Mouse (Mus musculus) urinary bladder, postnatal 4 days (tissue): Measurements from ENCODE around the gene Fzr1.
A peak's percentile ranks its signal among the peaks of the same experiment; 100 is the strongest.

Source experiments
- DNase-seq, 2 experiments: peaks; one replicate each; pipeline ENCODE4 v3.0.0; 2021 to 2022; ENCODE audit warnings: low spot score in 2 of 2

Gene Fzr1

DNA sequence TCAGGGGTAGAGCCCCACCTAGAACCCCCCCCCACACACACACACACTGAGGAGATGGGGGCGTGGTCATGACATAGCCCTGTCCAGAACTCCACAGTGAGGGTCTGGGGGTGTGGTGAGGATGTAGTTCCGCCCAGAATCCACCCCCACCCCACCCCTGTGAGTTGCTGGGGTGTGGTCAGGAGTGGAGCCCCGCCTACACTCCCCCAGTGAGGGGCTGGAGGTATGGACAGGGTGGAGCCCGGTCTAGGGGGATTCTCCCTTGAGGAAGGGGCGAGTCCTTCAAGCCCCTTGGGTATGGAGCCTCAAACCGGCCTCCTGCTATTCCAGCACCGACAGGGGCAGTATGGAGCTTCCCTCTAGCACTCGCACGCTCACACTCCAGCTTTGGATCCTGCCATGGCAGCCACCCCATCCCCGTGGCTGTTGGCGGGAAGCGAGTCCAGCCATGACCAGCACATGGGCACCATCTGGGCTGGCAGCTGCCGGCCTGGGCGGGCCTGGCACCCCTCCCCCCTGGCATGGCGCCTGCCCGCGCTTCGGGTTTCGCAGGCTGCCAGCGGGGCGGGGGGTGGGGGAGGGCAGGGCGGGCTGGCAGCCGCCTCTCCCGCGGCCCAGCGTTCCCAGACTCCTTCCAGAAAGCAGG is 38.4 kb upstream of the Fzr1 start:
- DNase-seq: peak; percentile 81

DNA sequence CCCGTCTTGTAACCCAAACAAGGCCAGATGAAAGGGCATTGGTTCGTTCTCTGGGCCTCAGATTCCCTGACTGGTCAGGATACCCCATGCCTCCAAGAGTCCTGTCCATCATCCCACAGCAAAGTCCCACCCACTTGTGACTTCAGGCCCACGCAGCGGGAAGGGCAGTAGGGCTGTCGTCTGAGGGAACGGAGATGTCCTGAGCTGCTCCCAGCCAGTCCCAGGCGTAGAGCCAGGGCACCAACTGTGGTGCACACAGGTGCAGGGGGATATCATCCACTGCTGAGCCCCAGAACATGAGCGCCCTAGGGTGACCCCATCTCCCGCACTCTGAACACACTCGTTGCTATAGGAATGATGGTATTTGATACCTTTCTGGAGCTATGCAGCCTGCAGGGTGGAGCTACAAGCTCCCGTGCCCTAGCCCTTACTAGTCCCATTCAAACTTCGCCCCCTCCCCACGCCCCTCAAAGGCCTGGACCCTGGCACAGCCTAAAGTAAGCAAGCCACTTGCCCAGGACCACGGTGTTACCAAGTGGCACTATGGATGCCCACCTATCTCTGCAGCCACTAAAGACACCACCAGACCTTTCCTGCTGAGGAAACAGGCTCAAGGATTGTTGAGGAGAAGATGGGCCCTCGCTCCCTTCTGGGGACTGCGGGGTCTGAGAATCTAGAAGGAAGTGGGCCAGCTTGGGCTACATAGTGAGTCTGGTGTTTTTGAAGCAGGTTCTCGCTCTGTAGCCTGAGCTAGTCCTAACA is 37.4 kb upstream of the Fzr1 start:
- no peak for DNase-seq

DNA sequence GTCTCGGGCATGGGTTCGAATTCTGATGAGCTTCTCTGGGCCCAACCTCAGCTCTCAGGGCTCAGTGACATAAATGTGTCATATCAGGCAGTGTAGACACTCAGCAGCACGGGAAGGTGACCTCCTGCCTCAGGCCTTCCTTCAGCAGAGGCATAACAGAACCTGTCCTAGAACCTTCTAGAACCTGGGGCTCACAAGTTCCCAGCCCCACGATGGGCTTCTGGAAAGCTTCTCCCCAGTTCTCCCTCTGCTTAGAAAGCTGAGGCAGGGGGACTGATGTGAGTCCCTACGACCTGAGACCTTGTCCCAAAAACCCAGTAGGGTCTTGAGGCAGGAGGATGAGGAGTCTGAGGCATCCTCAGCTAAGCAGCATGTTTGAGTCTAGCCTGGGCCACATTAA is 36.8 kb upstream of the Fzr1 start:
- no peak for DNase-seq

DNA sequence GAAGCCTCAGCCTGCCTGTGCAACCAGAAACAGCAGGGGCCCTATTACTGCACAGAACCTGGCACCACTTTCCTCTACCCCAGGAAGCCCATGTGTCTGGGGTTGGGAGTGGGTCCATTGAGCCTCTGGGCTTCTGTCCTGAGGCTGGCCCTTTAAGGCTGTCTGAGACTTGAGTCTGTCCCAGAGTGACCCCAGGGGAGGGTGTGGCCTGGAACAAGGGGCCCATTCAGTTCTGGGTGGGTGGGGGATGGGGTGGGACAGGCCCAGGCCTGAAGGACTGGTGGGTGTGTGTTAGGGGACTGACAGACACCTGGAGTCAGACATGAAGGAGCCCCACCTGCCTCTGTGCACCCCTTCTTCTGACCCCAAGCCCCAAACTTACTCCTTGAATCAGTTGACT is 36.4 kb upstream of the Fzr1 start:
- DNase-seq: no peak

DNA sequence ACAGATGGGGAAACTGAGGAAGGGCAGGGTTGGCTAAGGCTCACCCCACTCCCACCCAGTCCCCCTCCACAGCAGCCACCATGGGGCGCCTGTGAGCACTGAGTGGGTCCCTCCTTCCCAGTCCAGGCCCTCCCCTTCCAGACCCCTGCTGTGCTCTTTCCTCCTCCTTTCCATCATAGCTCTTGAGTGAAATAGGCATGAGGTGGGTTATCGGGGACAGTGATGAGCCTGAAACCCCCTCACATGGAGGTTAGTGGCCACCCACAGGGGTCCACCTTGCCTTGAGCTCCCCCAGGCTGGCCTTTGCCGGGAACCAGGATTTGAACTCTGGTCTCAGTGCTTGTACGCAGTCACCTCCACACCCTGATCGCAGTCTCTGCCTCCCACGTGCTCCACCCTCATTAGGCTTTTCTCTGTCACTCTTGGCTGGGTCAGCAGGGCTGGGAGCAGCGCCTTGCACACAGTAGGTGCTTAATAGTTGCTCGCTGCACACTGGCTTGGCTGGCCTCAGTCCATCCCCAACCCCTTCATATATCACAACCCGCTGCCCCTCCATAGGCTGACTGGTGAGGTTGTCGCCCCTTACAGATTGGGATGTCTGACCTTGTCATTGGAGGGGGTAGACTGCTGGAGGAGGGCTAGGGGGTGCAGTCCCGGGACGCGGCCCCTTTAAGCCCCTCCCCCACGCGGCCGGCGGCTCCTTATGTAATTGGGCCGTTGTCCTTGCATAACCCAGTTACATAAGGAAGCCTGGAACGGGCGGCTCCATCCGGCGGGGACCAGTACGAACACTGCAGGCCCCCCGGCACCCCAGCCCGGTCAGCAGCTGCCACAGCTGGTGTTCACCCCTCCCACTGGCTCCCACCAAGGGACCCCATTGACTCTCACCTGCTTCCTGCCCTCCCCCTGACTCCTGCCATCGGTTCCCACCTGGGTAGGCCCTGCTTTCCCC is 35.3 kb upstream of the Fzr1 start:
- peak; percentile 83 to 89 for DNase-seq

DNA sequence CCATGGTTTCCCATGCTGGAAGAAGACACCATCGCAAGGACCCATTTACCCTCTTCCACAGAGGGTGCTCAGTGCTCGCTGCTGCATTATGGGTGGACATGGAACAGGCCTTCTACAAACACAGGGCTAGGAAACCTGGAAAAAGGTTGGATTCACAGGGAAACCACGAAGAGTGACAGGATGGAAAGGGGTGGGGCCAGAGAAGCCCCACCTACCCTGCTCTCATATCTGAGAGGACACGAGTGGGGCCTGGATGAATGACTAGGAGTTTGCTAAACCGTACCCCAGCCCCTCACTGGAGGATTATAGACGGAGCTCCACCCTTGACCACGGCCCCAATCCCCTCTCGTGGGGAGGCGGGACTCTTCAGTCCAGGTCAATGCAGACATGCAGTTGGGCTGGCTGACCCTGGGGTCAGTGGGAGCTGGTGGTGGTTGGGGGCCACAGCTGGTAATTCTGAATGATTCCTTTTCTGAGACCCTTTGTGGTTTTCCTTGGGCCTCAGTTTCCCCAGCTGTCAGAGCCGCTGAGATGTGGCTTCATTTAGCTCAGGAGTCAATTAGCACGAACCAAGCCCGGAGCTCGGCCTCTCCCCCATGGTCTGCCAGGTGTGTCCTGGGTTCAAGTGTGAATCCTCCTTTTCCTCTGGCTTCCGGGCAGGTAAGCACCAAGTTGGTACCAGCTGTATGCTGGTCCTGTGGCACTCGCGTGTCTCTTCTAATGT is 34.4 kb upstream of the Fzr1 start:
- DNase-seq: no peak

DNA sequence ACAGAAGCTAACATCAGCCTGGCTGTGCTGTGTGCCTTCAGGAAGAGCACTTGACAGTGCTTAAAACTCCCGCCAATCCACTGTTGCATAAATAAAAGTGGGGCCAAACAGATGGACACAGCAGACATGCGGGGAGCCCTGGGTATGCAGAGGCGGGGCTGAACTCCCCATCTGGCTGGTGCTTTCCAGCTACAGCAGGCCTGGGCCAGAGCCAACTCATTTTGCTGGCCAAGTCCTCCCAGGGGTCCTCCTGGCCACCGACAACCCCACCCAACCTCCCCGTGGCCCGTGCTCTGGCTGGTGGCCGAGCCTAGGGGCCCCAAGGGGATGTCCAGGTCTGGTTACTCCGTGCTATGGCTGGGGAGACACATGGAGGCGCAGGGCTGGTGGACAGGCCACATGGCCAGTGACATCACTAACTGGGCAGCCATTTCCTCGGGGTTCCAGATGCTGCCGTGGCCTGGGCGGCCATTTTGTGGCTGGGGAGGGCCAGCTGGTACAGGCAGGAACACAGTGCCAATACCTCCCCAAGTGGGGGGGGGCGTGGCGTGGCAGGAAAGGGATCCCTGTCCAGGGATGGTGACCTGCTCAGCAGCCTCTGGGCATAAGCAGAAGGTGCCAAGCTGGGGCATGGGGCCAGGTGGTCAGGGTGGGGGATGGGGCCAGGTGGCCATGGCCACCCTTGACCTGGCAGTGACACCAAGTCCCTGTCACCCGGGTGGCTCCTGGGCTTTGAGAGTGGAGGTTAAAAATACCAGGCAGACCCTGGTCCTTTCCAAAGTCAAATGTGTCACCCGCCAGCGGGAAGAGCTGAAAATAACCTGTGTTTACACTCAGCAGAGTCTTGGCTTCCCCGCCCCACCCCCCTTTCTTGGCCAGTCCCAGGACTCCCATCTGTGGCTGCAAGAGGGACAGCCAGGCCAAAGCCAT is 33.4 kb upstream of the Fzr1 start:
- peak; percentile 80 to 82 for DNase-seq

DNA sequence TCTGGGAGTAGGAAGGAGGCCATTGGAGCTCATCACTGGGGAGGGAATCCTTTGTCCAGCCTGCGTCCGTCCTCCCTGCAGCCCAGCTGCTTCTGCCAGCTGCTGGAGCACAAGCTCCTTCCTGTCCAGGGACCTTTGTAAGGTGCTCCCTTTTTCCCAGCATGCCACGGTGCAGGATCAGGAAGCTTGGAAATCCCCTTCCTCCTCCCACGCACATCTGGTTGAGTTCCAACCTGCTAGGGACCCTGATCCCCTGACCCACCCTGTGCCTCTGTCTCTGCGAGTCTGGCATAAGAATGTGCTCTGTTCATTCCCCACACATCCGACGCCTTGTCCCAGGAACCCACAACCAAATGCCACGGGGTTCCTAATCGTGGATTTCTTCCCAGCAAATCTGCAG is 32.7 kb upstream of the Fzr1 start:
- no peak for DNase-seq

DNA sequence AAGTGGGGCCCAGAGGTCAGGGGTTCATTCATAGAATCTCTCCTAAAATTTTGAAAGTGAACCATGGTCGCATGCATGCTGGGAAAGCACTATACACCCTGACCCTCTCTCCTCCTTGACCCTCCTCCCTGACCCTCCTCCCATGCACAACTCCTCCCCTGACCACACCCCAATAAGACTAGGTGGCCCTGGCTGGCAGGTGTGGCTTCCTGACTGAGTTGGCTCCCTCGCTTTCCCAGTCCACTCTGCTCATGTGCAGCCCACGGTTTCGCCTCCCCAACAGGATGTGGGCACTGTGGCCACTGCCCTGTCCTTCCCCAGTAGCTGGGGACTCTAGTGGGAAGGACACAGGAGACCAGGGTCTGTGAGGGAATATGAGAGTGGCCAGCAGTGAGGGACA is 32.0 kb upstream of the Fzr1 start:
- DNase-seq: no peak

DNA sequence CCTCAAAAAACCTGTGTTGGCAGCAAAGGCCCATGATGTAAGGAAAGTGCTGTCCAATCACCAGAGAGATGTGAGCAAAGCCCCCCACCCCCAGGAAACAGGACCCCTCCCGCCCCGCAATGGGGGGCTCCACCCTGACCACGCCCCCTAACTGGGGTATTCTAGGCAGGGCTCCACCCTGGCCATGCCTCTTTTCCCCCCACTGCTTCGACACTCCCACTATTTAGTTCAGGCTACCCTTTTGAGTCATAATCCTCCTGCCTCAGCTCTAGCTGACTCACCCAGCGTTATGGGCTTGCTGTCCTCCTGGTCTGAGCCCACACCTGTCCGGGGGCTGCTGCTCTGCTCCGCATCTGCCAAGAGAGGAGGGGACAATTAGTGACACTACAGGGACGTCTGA is 31.0 kb upstream of the Fzr1 start:
- DNase-seq: no peak

DNA sequence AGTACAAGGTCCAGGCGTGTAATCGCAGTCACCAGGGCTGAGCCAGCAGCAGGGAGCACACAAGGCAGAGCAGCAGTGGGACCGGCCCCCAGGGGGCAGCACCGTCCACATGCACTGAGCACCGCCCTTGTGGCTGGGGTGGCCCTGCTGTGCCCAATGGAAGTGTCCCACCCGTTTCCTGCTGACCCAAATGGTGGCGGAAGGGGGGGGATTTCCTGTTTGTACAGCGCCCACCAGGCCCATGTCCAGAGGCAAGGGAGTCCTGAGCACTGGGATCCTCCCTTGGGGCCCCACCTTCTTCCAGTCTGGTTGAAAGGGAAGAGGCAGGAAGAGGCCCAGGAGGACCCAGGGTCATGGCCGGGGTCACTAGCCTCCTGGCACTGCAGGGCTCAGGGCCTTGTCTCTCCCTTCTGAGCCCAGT is 30.6 kb upstream of the Fzr1 start:
- DNase-seq: peak; percentile 68 to 78

DNA sequence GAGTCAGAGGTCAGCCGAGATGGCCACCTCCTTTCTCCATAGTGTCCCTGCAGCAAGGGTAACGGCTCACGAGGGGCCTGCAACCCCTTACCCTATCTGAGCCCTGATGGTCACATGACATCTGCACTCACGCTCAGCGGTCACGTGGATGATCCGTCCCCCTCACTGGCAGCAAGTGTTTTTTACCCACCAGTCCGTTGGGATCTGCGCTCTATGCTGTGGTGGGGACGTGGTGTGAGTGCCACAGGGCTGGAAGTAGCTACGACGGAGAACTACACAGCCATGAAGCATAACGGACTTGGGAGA is 30.1 kb upstream of the Fzr1 start:
- DNase-seq: no peak

DNA sequence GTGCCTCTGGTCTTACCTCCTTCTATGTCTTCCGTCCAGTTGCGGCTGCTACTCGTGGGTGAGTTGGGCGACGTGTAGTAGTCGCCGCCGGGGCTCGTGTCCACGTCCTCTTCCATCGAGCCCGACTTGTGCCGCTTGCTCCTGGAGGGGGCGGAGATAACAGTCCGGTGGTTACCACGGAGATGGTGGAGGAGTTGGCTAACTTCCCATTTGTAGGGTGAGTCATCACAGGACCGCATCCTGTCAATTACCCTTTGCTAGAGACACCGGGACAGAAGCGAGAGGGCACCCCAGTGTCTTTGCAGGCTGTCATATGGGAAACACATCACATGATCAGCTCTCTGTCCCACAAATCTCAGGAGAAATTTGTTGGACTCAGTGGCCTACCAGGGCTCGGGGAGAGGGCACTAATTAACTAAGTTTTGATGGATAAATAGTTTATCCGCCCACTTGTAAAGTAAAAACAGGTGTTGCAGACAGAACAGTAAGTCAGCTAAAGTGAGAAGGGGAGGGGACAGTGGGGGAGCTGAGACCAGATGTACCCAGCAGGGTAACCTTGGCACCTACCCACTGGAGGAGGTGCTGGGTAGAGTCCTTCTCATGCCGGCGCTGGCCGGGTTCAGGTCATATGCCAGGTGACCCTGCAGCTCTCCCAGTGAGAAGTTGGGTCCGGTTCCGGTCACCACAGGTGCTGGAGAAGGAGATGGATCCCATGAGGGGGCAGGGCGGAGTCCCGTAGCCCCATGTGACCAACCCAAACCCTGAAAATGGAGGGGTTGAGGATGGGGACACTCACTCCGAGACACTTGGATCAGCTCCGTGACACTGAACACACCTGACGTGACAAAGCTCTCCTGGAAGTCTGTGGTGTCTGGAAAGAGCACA is 29.5 kb upstream of the Fzr1 start:
- peak in 1 of 2 experiments; percentile 64 for DNase-seq

DNA sequence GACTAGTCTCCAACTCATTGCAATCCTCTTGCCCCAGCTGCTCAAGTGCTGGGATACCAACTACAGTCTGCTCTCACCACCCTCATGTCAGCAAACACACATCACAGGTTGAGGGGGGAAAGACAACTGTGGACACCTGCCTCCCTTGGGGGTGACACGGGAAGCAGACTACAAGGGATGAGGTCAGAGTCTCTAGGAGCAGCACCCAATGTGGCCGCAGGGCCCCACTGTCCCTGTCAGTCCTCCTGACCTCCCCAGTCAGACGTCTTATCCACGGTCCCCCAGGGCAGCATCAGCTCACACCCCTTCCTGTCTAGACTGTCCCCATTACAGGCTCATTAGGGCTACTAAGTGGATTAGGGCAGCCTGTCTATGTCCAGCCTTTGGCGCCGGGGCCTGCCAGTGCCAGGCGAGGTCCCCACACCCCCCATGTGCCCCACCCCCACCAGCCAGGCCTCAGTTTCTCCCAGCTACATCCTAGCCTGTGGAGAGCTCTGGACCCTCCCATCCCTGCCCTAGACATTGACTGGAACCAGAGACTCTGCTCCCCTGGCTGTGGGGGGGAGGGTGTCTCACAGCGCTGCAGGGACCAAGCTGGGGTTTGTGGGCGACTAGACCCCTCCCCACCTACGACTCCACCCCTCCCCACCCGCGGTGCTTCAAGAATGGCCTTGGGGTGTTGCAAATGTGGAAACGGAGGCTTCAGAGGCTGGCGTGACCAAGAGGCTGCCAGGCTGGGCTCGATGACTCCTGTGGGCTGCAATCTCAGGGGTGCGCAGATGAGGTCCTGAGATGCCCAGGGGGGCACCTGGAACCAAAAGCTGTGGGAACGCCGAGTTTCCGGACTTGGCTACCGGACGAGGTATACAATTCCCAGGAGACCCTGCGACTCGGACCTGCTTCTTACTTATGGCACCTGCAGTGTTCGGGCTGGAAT is 28.5 kb upstream of the Fzr1 start:
- DNase-seq: no peak

DNA sequence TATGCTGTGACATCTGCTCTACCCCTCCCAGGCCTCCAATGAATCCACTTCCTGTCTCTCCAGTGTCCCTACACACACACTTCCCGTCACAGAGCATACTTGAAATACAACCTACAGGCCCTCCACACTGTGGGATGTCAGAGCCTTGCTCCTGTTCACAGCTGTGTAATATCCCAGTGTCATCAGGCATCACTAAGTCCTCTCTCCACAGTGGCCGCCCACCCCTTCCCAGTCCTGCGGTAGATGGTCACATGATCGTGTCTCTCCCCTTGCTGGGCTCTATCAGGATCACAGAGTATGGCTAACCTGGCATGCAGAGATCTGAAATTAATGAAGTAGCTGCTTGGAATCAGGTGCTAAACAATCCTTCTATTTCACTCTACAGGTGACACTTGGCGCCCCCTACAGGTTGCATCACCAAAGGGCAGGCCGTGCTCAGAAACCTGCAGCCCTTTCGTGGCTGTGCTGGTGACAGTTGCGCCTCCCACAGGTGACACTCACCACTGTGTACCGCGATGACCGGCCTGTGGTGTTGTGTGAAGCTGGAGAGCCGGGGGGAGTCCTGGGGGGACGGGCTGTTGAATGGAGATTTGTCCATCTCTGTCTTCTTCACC is 27.4 kb upstream of the Fzr1 start:
- no peak for DNase-seq

DNA sequence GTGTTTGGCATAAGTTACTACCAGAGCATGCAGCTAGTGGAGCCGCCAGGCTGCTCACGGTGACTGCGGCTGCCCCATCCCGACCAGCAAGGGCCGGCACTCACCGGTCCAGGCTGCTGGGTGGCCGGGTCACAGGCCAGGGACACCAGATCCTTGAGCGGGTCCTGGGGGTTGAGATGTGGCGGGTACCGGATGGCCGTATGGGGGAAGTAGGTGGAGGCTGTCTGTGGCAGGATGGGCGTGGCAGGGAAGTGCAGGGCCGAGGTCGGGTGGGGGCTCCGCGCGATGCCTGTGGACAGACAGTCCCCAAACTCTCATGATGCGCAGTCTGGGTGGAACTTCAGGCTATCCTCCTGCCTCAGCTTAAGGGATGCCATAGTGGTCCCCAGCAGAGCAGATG is 26.4 kb upstream of the Fzr1 start:
- no peak for DNase-seq

DNA sequence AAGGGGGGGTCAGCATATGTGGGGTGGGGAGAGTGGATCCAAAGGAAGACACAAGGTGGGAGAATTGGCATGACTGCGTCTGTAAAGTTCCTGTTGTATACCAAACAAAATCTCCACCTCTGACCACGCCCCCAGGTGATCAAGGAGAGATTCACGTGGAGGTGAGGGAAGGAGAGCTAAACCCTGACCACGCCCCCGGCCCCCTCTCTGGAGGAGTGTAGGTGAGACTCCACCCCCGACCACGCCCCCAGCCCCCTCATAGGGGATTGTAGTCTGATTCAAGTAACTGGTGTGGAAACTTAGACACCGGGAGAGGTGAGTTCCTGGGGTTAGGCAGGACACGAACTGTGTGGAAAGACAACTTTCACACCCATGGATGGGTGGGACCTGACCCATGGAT is 25.8 kb upstream of the Fzr1 start:
- DNase-seq: no peak

DNA sequence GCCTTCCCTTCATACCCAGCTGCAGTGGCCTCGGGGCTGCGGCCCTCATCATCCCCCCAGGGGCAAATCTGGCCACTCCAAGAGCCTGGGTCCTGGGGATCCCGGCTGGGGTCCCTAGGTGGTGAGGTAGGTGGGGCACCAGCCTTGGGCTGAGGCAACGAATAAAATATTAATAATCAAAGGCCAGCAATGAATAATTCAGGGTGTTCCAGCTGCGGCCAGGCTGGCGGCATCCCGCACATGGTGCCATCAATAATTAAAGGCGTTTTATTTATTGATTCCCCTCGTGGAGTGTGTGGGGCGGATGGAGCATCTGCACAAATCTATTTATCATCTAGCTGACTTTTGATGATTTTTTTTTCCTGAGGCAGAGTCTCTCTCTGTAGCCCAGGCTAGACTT is 25.2 kb upstream of the Fzr1 start:
- no peak for DNase-seq
